Mouse (Mus musculus): ENCODE measurements around the gene Arfgef2. TPM values are rescaled to one million over a fixed set of nuclear protein-coding genes. Genes with fewer than 3 reads are reported as not detected.

Arfgef2 gene
- polyA plus RNA-seq, 1 experiment, result 8.4 TPM

- H3K4me2 ChIP-seq (ENCODE audit: low read depth), result no peak overlapping the region
- no peak for TF ChIP-seq MYOD1 (IDR thresholded peaks at IDR 0.05; ENCODE audit: control insufficient read depth in 1 of 3, insufficient read length in 2 of 3, low read depth in 2 of 3)
- no peak for TF ChIP-seq POLR2A (IDR thresholded peaks at IDR 0.05; ENCODE audit: insufficient read length, low read depth)
- TF ChIP-seq REST (IDR thresholded peaks at IDR 0.05; ENCODE audit: insufficient read depth, insufficient read length), result no peak
- no peak for TF ChIP-seq TCF12 (IDR thresholded peaks at IDR 0.05; ENCODE audit: insufficient read depth, poor library complexity, severe bottlenecking)
- no peak for TF ChIP-seq POLR2AphosphoS2 (IDR thresholded peaks at IDR 0.05; ENCODE audit: insufficient read length, low read depth)
- no peak for TF ChIP-seq SRF (IDR thresholded peaks at IDR 0.05; ENCODE audit: control insufficient read depth, insufficient read length, low read depth)
- no peak for TF ChIP-seq MYOG (IDR thresholded peaks at IDR 0.05; ENCODE audit: control insufficient read depth in 1 of 3, insufficient read depth in 1 of 3, insufficient read length in 2 of 3, low read depth in 2 of 3)
- no peak for TF ChIP-seq E2F4 (IDR thresholded peaks at IDR 0.05; ENCODE audit: insufficient read depth)
- no peak for TF ChIP-seq TCF3 (IDR thresholded peaks at IDR 0.05; ENCODE audit: insufficient read length, low read depth)
- TF ChIP-seq USF1 (IDR thresholded peaks at IDR 0.05; ENCODE audit: low read depth), result no peak
- TF ChIP-seq CEBPB (IDR thresholded peaks at IDR 0.05; ENCODE audit: insufficient read depth, poor library complexity, severe bottlenecking), result no peak
- no peak for TF ChIP-seq MAX (IDR thresholded peaks at IDR 0.05; ENCODE audit: low read depth)
Observed at GRCm38 (mm10) chr2:166903719-166904282, 98.4 kb downstream of the Arfgef2 start.

GRCm38 (mm10) chr2:166905711-166906522 is 100.5 kb downstream of the Arfgef2 start, which contains the start of gene Cse1l:
Gene Cse1l (plus strand): TSS chr2:166906040.
- Histone ChIP-seq H3K4me3 (peak within 1 kb of the TSS; percentile 69), H3K36me3 (ENCODE audit: control insufficient read depth, insufficient read depth) (no peaks in the 10 kb centered on the region), H3K79me2 (ENCODE audit: control insufficient read depth, insufficient read depth) (peaks cover 46% of the 10 kb centered on the region), H3K27me3 (ENCODE audit: control insufficient read depth, insufficient read depth, insufficient read length) (no peaks in the 10 kb centered on the region), H3ac (ENCODE audit: control insufficient read depth, insufficient read length) (peak within 1 kb of the TSS; percentile 56), H3K4me2 (ENCODE audit: low read depth) (peak within 1 kb of the TSS; percentile 73)
- no peak for TF ChIP-seq TCF12 (IDR thresholded peaks at IDR 0.05; ENCODE audit: insufficient read depth, poor library complexity, severe bottlenecking)
- no peak for TF ChIP-seq USF1 (IDR thresholded peaks at IDR 0.05; ENCODE audit: low read depth)
- TF ChIP-seq MYOD1 (IDR thresholded peaks at IDR 0.05; ENCODE audit: control insufficient read depth in 1 of 3, insufficient read length in 2 of 3, low read depth in 2 of 3), result peak in 1 of 3 experiments; percentile 1
- no peak for TF ChIP-seq REST (IDR thresholded peaks at IDR 0.05; ENCODE audit: insufficient read depth, insufficient read length)
- TF ChIP-seq MAX (IDR thresholded peaks at IDR 0.05; ENCODE audit: low read depth), result no peak
- peak; percentile 88 for TF ChIP-seq E2F4 (IDR thresholded peaks at IDR 0.05; ENCODE audit: insufficient read depth)
- TF ChIP-seq POLR2A (IDR thresholded peaks at IDR 0.05; ENCODE audit: insufficient read length, low read depth), result peak; percentile 98
- no peak for TF ChIP-seq CEBPB (IDR thresholded peaks at IDR 0.05; ENCODE audit: insufficient read depth, poor library complexity, severe bottlenecking)
- peak; percentile 71 for TF ChIP-seq SRF (IDR thresholded peaks at IDR 0.05; ENCODE audit: control insufficient read depth, insufficient read length, low read depth)
- peak in 1 of 3 experiments; percentile 1 for TF ChIP-seq MYOG (IDR thresholded peaks at IDR 0.05; ENCODE audit: control insufficient read depth in 1 of 3, insufficient read depth in 1 of 3, insufficient read length in 2 of 3, low read depth in 2 of 3)
- TF ChIP-seq TCF3 (IDR thresholded peaks at IDR 0.05; ENCODE audit: insufficient read length, low read depth), result no peak
- peak; percentile 90 for TF ChIP-seq POLR2AphosphoS2 (IDR thresholded peaks at IDR 0.05; ENCODE audit: insufficient read length, low read depth)

More at GRCm38 (mm10) chr2:166903719-166904282, 98.4 kb downstream of the Arfgef2 start:
- H3K4me3 ChIP-seq, result no peak overlapping the region
- H3K36me3 ChIP-seq (ENCODE audit: control insufficient read depth, insufficient read depth), result no peaks in the 10 kb centered on the region
- no peaks in the 10 kb centered on the region for H3K27me3 ChIP-seq (ENCODE audit: control insufficient read depth, insufficient read depth, insufficient read length)
- H3ac ChIP-seq (ENCODE audit: control insufficient read depth, insufficient read length), result no peak overlapping the region
- H3K79me2 ChIP-seq (ENCODE audit: control insufficient read depth, insufficient read depth), result peaks cover 25% of the 10 kb centered on the region

- H3K79me2 ChIP-seq (ENCODE audit: control insufficient read depth, insufficient read depth), result peaks cover 54% of the 10 kb centered on the region
Observed at GRCm38 (mm10) chr2:166906523-166907182, 101.3 kb downstream of the Arfgef2 start.

GRCm38 (mm10) chr2:166909729-166910128 is 104.3 kb downstream of the Arfgef2 start:
- no peak for TF ChIP-seq E2F4 (IDR thresholded peaks at IDR 0.05; ENCODE audit: insufficient read depth)
- no peak for TF ChIP-seq MAX (IDR thresholded peaks at IDR 0.05; ENCODE audit: low read depth)
- no peak for TF ChIP-seq MYOG (IDR thresholded peaks at IDR 0.05; ENCODE audit: control insufficient read depth in 1 of 3, insufficient read depth in 1 of 3, insufficient read length in 2 of 3, low read depth in 2 of 3)
- no peak for TF ChIP-seq REST (IDR thresholded peaks at IDR 0.05; ENCODE audit: insufficient read depth, insufficient read length)
- TF ChIP-seq TCF12 (IDR thresholded peaks at IDR 0.05; ENCODE audit: insufficient read depth, poor library complexity, severe bottlenecking), result no peak
- no peak for TF ChIP-seq POLR2A (IDR thresholded peaks at IDR 0.05; ENCODE audit: insufficient read length, low read depth)
- no peak for TF ChIP-seq SRF (IDR thresholded peaks at IDR 0.05; ENCODE audit: control insufficient read depth, insufficient read length, low read depth)
- no peak for TF ChIP-seq CEBPB (IDR thresholded peaks at IDR 0.05; ENCODE audit: insufficient read depth, poor library complexity, severe bottlenecking)
- H3K4me3 ChIP-seq, result no peak overlapping the region
- no peak overlapping the region for H3K4me2 ChIP-seq (ENCODE audit: low read depth)
- H3K27me3 ChIP-seq (ENCODE audit: control insufficient read depth, insufficient read depth, insufficient read length), result no peaks in the 10 kb centered on the region
- H3K79me2 ChIP-seq (ENCODE audit: control insufficient read depth, insufficient read depth), result peaks cover 84% of the 10 kb centered on the region
- H3ac ChIP-seq (ENCODE audit: control insufficient read depth, insufficient read length), result no peak overlapping the region
- no peaks in the 10 kb centered on the region for H3K36me3 ChIP-seq (ENCODE audit: control insufficient read depth, insufficient read depth)

More at GRCm38 (mm10) chr2:166906523-166907182, 101.3 kb downstream of the Arfgef2 start:
- TF ChIP-seq TCF3 (IDR thresholded peaks at IDR 0.05; ENCODE audit: insufficient read length, low read depth) (no peak), MYOG (IDR thresholded peaks at IDR 0.05; ENCODE audit: control insufficient read depth in 1 of 3, insufficient read depth in 1 of 3, insufficient read length in 2 of 3, low read depth in 2 of 3) (peak in 1 of 3 experiments; percentile 0), POLR2A (IDR thresholded peaks at IDR 0.05; ENCODE audit: insufficient read length, low read depth) (no peak), MAX (IDR thresholded peaks at IDR 0.05; ENCODE audit: low read depth) (no peak), CEBPB (IDR thresholded peaks at IDR 0.05; ENCODE audit: insufficient read depth, poor library complexity, severe bottlenecking) (no peak)
- Histone ChIP-seq H3K4me2 (ENCODE audit: low read depth) (peak overlapping the region; percentile 73), H3K36me3 (ENCODE audit: control insufficient read depth, insufficient read depth) (no peaks in the 10 kb centered on the region), H3K4me3 (peak overlapping the region; percentile 69), H3K27me3 (ENCODE audit: control insufficient read depth, insufficient read depth, insufficient read length) (no peaks in the 10 kb centered on the region), H3ac (ENCODE audit: control insufficient read depth, insufficient read length) (peak overlapping the region; percentile 56)

Data from myocyte (in vitro differentiated cells).